Comparison of ENCODE assay signal across 9 mouse cellular contexts in the genomic region with DNA sequence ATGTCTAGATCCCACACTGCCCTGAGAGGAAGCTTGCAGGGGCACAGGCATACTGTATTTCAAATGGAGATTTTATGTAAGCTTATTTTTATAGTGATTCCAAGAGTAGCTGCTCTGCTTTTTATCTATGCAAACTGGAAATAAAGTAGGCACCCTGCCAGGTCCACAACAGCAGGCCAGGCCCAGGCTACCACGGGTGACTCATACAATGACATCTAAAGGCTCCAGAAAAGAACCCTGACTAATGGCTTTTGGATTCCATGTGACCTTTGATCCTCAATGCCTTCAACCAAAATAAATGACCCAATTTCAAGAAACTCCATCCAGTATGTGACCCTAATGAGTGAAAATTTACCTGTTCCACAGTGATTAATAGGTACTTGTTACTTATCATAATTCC.
DNase-seq lines count a peak whose midpoint lies in the region; ATAC-seq and TF ChIP-seq lines count a peak whose summit lies in the region.
"Had no signal": no experiment of that assay in that cellular context is flagged by ENCODE, and none has a peak within 500 bp of the region (broad histone marks: within the 10 kb centered on the region; RNA-seq: fewer than 3 reads in every experiment).

No protein-coding gene starts in this region.

- H3K27me3 ChIP-seq in kidney, embryonic 16.5 days (ENCODE audit: insufficient read depth, low read length), result no peaks in the 10 kb centered on the region
- no peaks in the 10 kb centered on the region for H3K27me3 ChIP-seq in heart, adult 2 months (ENCODE audit: control insufficient read depth, insufficient read depth, low read length)
- H3K27me3 ChIP-seq in lung, postnatal 0 days (replicated peaks; ENCODE audit: insufficient read depth, low read length), result no peaks in the 10 kb centered on the region

- no peak overlapping the region for H3K27ac ChIP-seq in kidney, embryonic 16.5 days (ENCODE audit: low read length)
- peak overlapping the region; percentile 74 for H3K27ac ChIP-seq in heart, adult 2 months
- no peak overlapping the region for H3K27ac ChIP-seq in lung, postnatal 0 days (ENCODE audit: low read length)

- peaks cover 7% of the 10 kb centered on the region; the same call in 1 of the 2 replicates for H3K4me1 ChIP-seq in kidney, embryonic 16.5 days (ENCODE audit: insufficient read depth, low read length)
- peaks cover 4% of the 10 kb centered on the region for H3K4me1 ChIP-seq in heart, adult 2 months (ENCODE audit: control insufficient read depth, insufficient read depth, low read length)
- no peaks in the 10 kb centered on the region; the same call in 1 of the 2 replicates for H3K4me1 ChIP-seq in lung, postnatal 0 days (ENCODE audit: insufficient read depth, low read depth, low read length)

- no peak for TF ChIP-seq CTCF in heart, adult 2 months (IDR thresholded peaks at IDR 0.05)
- TF ChIP-seq CTCF in lung, postnatal 0 days (IDR thresholded peaks at IDR 0.05), result no peak

- 4% methylated on average over 1 of the region's 1 CpGs for WGBS in kidney, embryonic 16.5 days
- WGBS in heart, adult 2 months, result 0% methylated on average over 1 of the region's 1 CpGs
- WGBS in lung, postnatal 0 days, result 7% methylated on average over 1 of the region's 1 CpGs

- intact Hi-C loops in heart, adult 2 months (cut with DNase I), result no loop called here

- H3K79me2 ChIP-seq in heart, adult 2 months (replicated peaks; ENCODE audit: control insufficient read depth, insufficient read depth, low read length), result no peaks in the 10 kb centered on the region

- ATAC-seq in kidney, embryonic 16.5 days (ENCODE audit: low FRiP score, low TSS enrichment), result no peak
- ATAC-seq in lung, postnatal 0 days, result peak; percentile 37

- no peaks in the 10 kb centered on the region for H3K36me3 ChIP-seq in kidney, embryonic 16.5 days (ENCODE audit: insufficient read depth, low read length)
- H3K36me3 ChIP-seq in heart, adult 2 months (ENCODE audit: control insufficient read depth, insufficient read depth, low read length), result peaks cover 2% of the 10 kb centered on the region
- H3K36me3 ChIP-seq in lung, postnatal 0 days (ENCODE audit: insufficient read depth, low read length), result no peaks in the 10 kb centered on the region
- H3K36me3 ChIP-seq: G1E had no signal

- H3K4me3 ChIP-seq in kidney, embryonic 16.5 days (ENCODE audit: low read length), result no peak overlapping the region
- H3K4me3 ChIP-seq in heart, adult 2 months, result no peak overlapping the region
- H3K4me3 ChIP-seq in lung, postnatal 0 days (ENCODE audit: low read depth, low read length), result no peak overlapping the region

- no peak for TF ChIP-seq POLR2A in heart, adult 2 months (IDR thresholded peaks at IDR 0.05; ENCODE audit: insufficient read depth, low read depth, low read length)

- H3K9ac ChIP-seq in kidney, embryonic 16.5 days (replicated peaks; ENCODE audit: low read length), result no peak overlapping the region
- H3K9ac ChIP-seq in heart, adult 2 months (ENCODE audit: low read depth, low read length), result no peak overlapping the region
- no peak overlapping the region for H3K9ac ChIP-seq in lung, postnatal 0 days (replicated peaks; ENCODE audit: low read depth)

- no peak for TF ChIP-seq EP300 in heart, adult 2 months (IDR thresholded peaks at IDR 0.05; ENCODE audit: insufficient read depth, low read depth, low read length)
- TF ChIP-seq EP300 in lung, postnatal 0 days (IDR thresholded peaks at IDR 0.05), result 0 out of 2 replicates have a peak, but pooled peaks have one; percentile 19

- peak; percentile 5 to 8 for DNase-seq in kidney, adult 8-10 months
- peak; percentile 86 to 95 for DNase-seq in adrenal gland, adult (ENCODE audit: inconsistent age in 2 of 2, low spot score in 1 of 2)
- DNase-seq in heart, adult 2 months, result peak in 1 of 2 experiments; percentile 69
- peak; percentile 73 for DNase-seq in lung, postnatal 0 days (ENCODE audit: low spot score)
- DNase-seq in spleen, postnatal 10 days (ENCODE audit: low spot score in 2 of 2), result no peak
- DNase-seq in left cerebral cortex, adult 9 months (ENCODE audit: low spot score in 2 of 2), result no peak
- DNase-seq in thymus, postnatal 36 days, result no peak

- H3K4me2 ChIP-seq in kidney, embryonic 16.5 days (replicated peaks; ENCODE audit: low read depth, low read length), result no peak overlapping the region
- no peak overlapping the region for H3K4me2 ChIP-seq in lung, postnatal 0 days (replicated peaks; ENCODE audit: low read depth, low read length)

- H3K9me3 ChIP-seq in kidney, embryonic 16.5 days (ENCODE audit: low read length), result no peaks in the 10 kb centered on the region
- H3K9me3 ChIP-seq in lung, postnatal 0 days (ENCODE audit: low read length), result no peaks in the 10 kb centered on the region
- H3K9me3 ChIP-seq: G1E had no signal

Comparison
In these comparisons a context has a peak if more than half of its experiments do, and no peak if none do; other contexts are left out.
1. DNase-seq: peak in kidney, adult 8-10 months (2 of 2), adrenal gland, adult (2 of 2) and lung, postnatal 0 days (single experiment); none in spleen, postnatal 10 days (0 of 2), left cerebral cortex, adult 9 months (0 of 2) and thymus, postnatal 36 days (0 of 2).